Mouse (Mus musculus): ENCODE measurements around the gene Bbx.

- TF ChIP-seq CTCF (IDR thresholded peaks at IDR 0.05; ENCODE audit: borderline replicate concordance, control insufficient read depth, extremely low read depth, insufficient read depth, low read length, poor library complexity) (no peak), POLR2A (IDR thresholded peaks at IDR 0.05; ENCODE audit: control insufficient read depth, extremely low read depth, insufficient read depth, low read length, poor library complexity) (no peak)
Observed at GRCm38 (mm10) chr16:50307231-50307630, 125.0 kb downstream of the Bbx start.
